Mouse (Mus musculus) stomach, embryonic 15.5 days (tissue): ENCODE results near the gene Spata5. TPM values are rescaled to one million over a fixed set of nuclear protein-coding genes. Genes with fewer than 3 reads are reported as not detected.
"Not testable (repeated sequence)": the region's sequence is repeated elsewhere in the genome, so short reads cannot be mapped to it uniquely, and the experiment has no call there.

Experiments used
- ATAC-seq: fragments of 200-750 bp; cut with Nextera tagmentation; 2 replicates; pipeline ENCODE4 v1.8.0; 2017; ENCODE audit warnings: low read depth, moderate number of reproducible peaks, moderate TSS enrichment; ENCODE audit not compliant: insufficient read depth, low FRiP score
- H3K27ac ChIP-seq: fragments of 300-500 bp; sonication (generic); 2 replicates; pipeline ENCODE4 v1.5.1; 2015; ENCODE audit warnings: mild to moderate bottlenecking, inconsistent platforms
- H3K27me3 ChIP-seq: fragments of 300-500 bp; sonication (generic); replicated peaks from 2 replicates; pipeline ENCODE4 v1.6.1; 2015; ENCODE audit warnings: inconsistent platforms
- H3K36me3 ChIP-seq: fragments of 300-500 bp; sonication (generic); 2 replicates; pipeline ENCODE4 v1.6.1; 2015; ENCODE audit warnings: inconsistent platforms
- H3K4me1 ChIP-seq: fragments of 300-500 bp; sonication (generic); 2 replicates; pipeline ENCODE4 v1.6.1; 2015; ENCODE audit warnings: inconsistent platforms
- H3K4me2 ChIP-seq: fragments of 300-500 bp; sonication (generic); 2 replicates; pipeline ENCODE4 v1.6.1; 2015; ENCODE audit warnings: mild to moderate bottlenecking, inconsistent platforms
- H3K4me3 ChIP-seq: fragments of 300-500 bp; sonication (generic); replicated peaks from 2 replicates; pipeline ENCODE4 v1.5.1; 2015; ENCODE audit warnings: inconsistent platforms
- H3K9ac ChIP-seq: fragments of 300-500 bp; sonication (generic); 2 replicates; pipeline ENCODE4 v1.6.1; 2015; ENCODE audit warnings: inconsistent platforms
- H3K9me3 ChIP-seq: fragments of 300-500 bp; sonication (generic); 2 replicates; pipeline ENCODE4 v1.6.1; 2016; ENCODE audit warnings: inconsistent platforms
- WGBS: fragments of 180-500 bp; shearing (Covaris S2); methylation state at CpG from one replicate; pipeline ENCODE4 v1.1.7; 2015; 5-methylcytosine and 5-hydroxymethylcytosine counted together
- polyA plus RNA-seq: library from polyadenylated mRNA; unstranded; fragments of >200 nt; fragmentation: Nextera tagmentation; extraction: Ambion mirVana; gene quantifications from 2 replicates; pipeline ENCODE4 v1.2.1, GENCODE M21; 2015

Spata5 gene
- polyA plus RNA-seq, 1 experiment from 2014 or later: 28.7 TPM

GRCm38 (mm10) chr3:37586731-37587578 is 167.3 kb downstream of the Spata5 start:
- WGBS: 30% methylated on average over 16 of the region's 16 CpGs
- Histone ChIP-seq H3K27ac (peak overlapping the region; percentile 85), H3K9me3 (no peaks in the 10 kb centered on the region), H3K4me3 (peak overlapping the region; percentile 11; the same call in 1 of the 2 replicates), H3K4me1 (peaks cover 12% of the 10 kb centered on the region; the same call in 1 of the 2 replicates), H3K9ac (no peak overlapping the region), H3K36me3 (no peaks in the 10 kb centered on the region), H3K4me2 (peak overlapping the region; percentile 47), H3K27me3 (no peaks in the 10 kb centered on the region)
- ATAC-seq: no peak; the same call in 1 of the 2 replicates

- H3K9ac ChIP-seq: no peak overlapping the region
- no peak overlapping the region for H3K4me2 ChIP-seq
- no peak overlapping the region for H3K27ac ChIP-seq
- no peaks in the 10 kb centered on the region for H3K9me3 ChIP-seq
- no peak for ATAC-seq
- no peaks in the 10 kb centered on the region for H3K27me3 ChIP-seq
- H3K4me3 ChIP-seq: no peak overlapping the region
- WGBS: 73% methylated on average over 10 of the region's 10 CpGs
- 0 out of 2 replicates have a peak, but pooled peaks cover 4% of the 10 kb centered on the region for H3K4me1 ChIP-seq
- no peaks in the 10 kb centered on the region for H3K36me3 ChIP-seq
Observed at GRCm38 (mm10) chr3:37595721-37596120, 176.0 kb downstream of the Spata5 start.

GRCm38 (mm10) chr3:37596519-37596918 is 176.8 kb downstream of the Spata5 start:
- H3K27ac ChIP-seq: no peak overlapping the region
- H3K36me3 ChIP-seq: no peaks in the 10 kb centered on the region
- H3K4me1 ChIP-seq: 0 out of 2 replicates have a peak, but pooled peaks cover 4% of the 10 kb centered on the region
- H3K4me3 ChIP-seq: no peak overlapping the region
- WGBS: 58% methylated on average over 6 of the region's 6 CpGs
- H3K9me3 ChIP-seq: no peaks in the 10 kb centered on the region
- ATAC-seq: no peak; the same call in 1 of the 2 replicates
- no peak overlapping the region for H3K9ac ChIP-seq
- H3K27me3 ChIP-seq: no peaks in the 10 kb centered on the region
- H3K4me2 ChIP-seq: no peak overlapping the region

GRCm38 (mm10) chr3:37597200-37597599 is 177.5 kb downstream of the Spata5 start:
- Histone ChIP-seq H3K4me3 (no peak overlapping the region), H3K4me1 (0 out of 2 replicates have a peak, but pooled peaks cover 4% of the 10 kb centered on the region), H3K36me3 (no peaks in the 10 kb centered on the region), H3K27me3 (no peaks in the 10 kb centered on the region), H3K27ac (no peak overlapping the region), H3K9me3 (no peaks in the 10 kb centered on the region), H3K4me2 (no peak overlapping the region), H3K9ac (no peak overlapping the region)
- 44% methylated on average over 5 of the region's 5 CpGs for WGBS
- 0 out of 2 replicates have a peak, but pooled peaks have one; percentile 36 for ATAC-seq

GRCm38 (mm10) chr3:37599641-37600040 is 179.9 kb downstream of the Spata5 start:
- not testable (repeated sequence) for H3K36me3 ChIP-seq, H3K9me3 ChIP-seq, H3K9ac ChIP-seq, H3K27ac ChIP-seq, H3K4me1 ChIP-seq, H3K4me3 ChIP-seq, H3K27me3 ChIP-seq, H3K4me2 ChIP-seq, ATAC-seq
- WGBS: 90% methylated on average over 14 of the region's 14 CpGs

GRCm38 (mm10) chr3:37602356-37602755 is 182.7 kb downstream of the Spata5 start:
- Histone ChIP-seq H3K9ac (no peak overlapping the region), H3K27me3 (no peaks in the 10 kb centered on the region), H3K9me3 (no peaks in the 10 kb centered on the region), H3K4me3 (no peak overlapping the region), H3K27ac (no peak overlapping the region), H3K4me1 (no peaks in the 10 kb centered on the region), H3K4me2 (no peak overlapping the region), H3K36me3 (no peaks in the 10 kb centered on the region)
- WGBS: 93% methylated on average over 9 of the region's 9 CpGs
- ATAC-seq: no peak

- no peaks in the 10 kb centered on the region for H3K4me1 ChIP-seq
- no peak for ATAC-seq
- H3K27ac ChIP-seq: no peak overlapping the region
- 78% methylated on average over 7 of the region's 7 CpGs for WGBS
- no peak overlapping the region for H3K4me2 ChIP-seq
- H3K27me3 ChIP-seq: no peaks in the 10 kb centered on the region
- H3K36me3 ChIP-seq: no peaks in the 10 kb centered on the region
- no peaks in the 10 kb centered on the region for H3K9me3 ChIP-seq
- no peak overlapping the region for H3K4me3 ChIP-seq
- no peak overlapping the region for H3K9ac ChIP-seq
Observed at GRCm38 (mm10) chr3:37602890-37603289, 183.2 kb downstream of the Spata5 start.

GRCm38 (mm10) chr3:37603541-37603940 is 183.8 kb downstream of the Spata5 start:
- 70% methylated on average over 3 of the region's 3 CpGs for WGBS
- Histone ChIP-seq H3K9ac (no peak overlapping the region), H3K4me2 (no peak overlapping the region), H3K27ac (no peak overlapping the region), H3K27me3 (no peaks in the 10 kb centered on the region), H3K4me3 (no peak overlapping the region), H3K4me1 (no peaks in the 10 kb centered on the region), H3K36me3 (no peaks in the 10 kb centered on the region), H3K9me3 (no peaks in the 10 kb centered on the region)
- no peak for ATAC-seq

GRCm38 (mm10) chr3:37604976-37605875 is 185.5 kb downstream of the Spata5 start:
- Histone ChIP-seq H3K4me1 (no peaks in the 10 kb centered on the region), H3K36me3 (no peaks in the 10 kb centered on the region), H3K27me3 (no peaks in the 10 kb centered on the region), H3K9me3 (no peaks in the 10 kb centered on the region), H3K9ac (no peak overlapping the region), H3K4me3 (no peak overlapping the region), H3K4me2 (no peak overlapping the region), H3K27ac (peak overlapping the region; percentile 12; the same call in 1 of the 2 replicates)
- WGBS: 51% methylated on average over 13 of the region's 13 CpGs
- peak; percentile 57; the same call in 1 of the 2 replicates for ATAC-seq

- Histone ChIP-seq H3K9me3 (no peaks in the 10 kb centered on the region), H3K27ac (peak overlapping the region; percentile 12; the same call in 1 of the 2 replicates), H3K27me3 (no peaks in the 10 kb centered on the region), H3K9ac (no peak overlapping the region), H3K4me3 (no peak overlapping the region), H3K4me2 (no peak overlapping the region), H3K36me3 (no peaks in the 10 kb centered on the region), H3K4me1 (no peaks in the 10 kb centered on the region)
- ATAC-seq: 0 out of 2 replicates have a peak, but pooled peaks have one; percentile 31
- 78% methylated on average over 10 of the region's 10 CpGs for WGBS
Observed at GRCm38 (mm10) chr3:37605876-37606238, 186.2 kb downstream of the Spata5 start.

- ATAC-seq: no peak
- H3K9me3 ChIP-seq: no peaks in the 10 kb centered on the region
- no peak overlapping the region for H3K27ac ChIP-seq
- WGBS: 89% methylated on average over 4 of the region's 4 CpGs
- no peak overlapping the region for H3K4me3 ChIP-seq
- H3K4me1 ChIP-seq: no peaks in the 10 kb centered on the region
- H3K27me3 ChIP-seq: no peaks in the 10 kb centered on the region
- no peak overlapping the region for H3K9ac ChIP-seq
- no peaks in the 10 kb centered on the region for H3K36me3 ChIP-seq
- no peak overlapping the region for H3K4me2 ChIP-seq
Observed at GRCm38 (mm10) chr3:37608926-37609325, 189.2 kb downstream of the Spata5 start.

- ATAC-seq: no peak
- H3K27ac ChIP-seq: no peak overlapping the region
- no peak overlapping the region for H3K4me2 ChIP-seq
- no peaks in the 10 kb centered on the region for H3K4me1 ChIP-seq
- WGBS: 88% methylated on average over 2 of the region's 2 CpGs
- no peak overlapping the region for H3K9ac ChIP-seq
- H3K36me3 ChIP-seq: no peaks in the 10 kb centered on the region
- no peaks in the 10 kb centered on the region for H3K27me3 ChIP-seq
- no peaks in the 10 kb centered on the region for H3K9me3 ChIP-seq
- no peak overlapping the region for H3K4me3 ChIP-seq
Observed at GRCm38 (mm10) chr3:37610670-37611069, 191.0 kb downstream of the Spata5 start.
